ENCODE assay signal across 8 mouse cellular contexts in genomic region chr13:49247232-49247739, GRCm38 (mm10). TPM values are rescaled to one million over a fixed set of nuclear protein-coding genes. Genes with fewer than 3 reads are reported as not detected.
A peak's percentile ranks its signal among the peaks of the same experiment; 100 is the strongest.
DNase-seq lines count a peak whose midpoint lies in the region; ATAC-seq lines count a peak whose summit lies in the region.

No protein-coding gene starts in this region.

- H3K27me3 ChIP-seq in hindbrain, embryonic 10.5 days (ENCODE audit: insufficient read depth, poor library complexity, severe bottlenecking), result peaks cover 68% of the 10 kb centered on the region
- peaks cover 18% of the 10 kb centered on the region for H3K27me3 ChIP-seq in liver, embryonic 11.5 days (replicated peaks; ENCODE audit: control insufficient read depth, insufficient read depth, low read length)

- H3K4me3 ChIP-seq in hindbrain, embryonic 10.5 days, result peak overlapping the region; percentile 53
- peak overlapping the region; percentile 51 for H3K4me3 ChIP-seq in liver, embryonic 11.5 days (ENCODE audit: low read depth, low read length)

- intact Hi-C loops in gastrocnemius, postnatal 36 days (cut with DNase I), result no loop called here

- H3K9ac ChIP-seq in liver, embryonic 11.5 days (ENCODE audit: low read depth, low read length), result 0 out of 2 replicates have a peak overlapping the region, but pooled peaks have one; percentile 31

- peak overlapping the region; percentile 81 for H3K4me2 ChIP-seq in liver, embryonic 11.5 days

- H3K4me1 ChIP-seq in hindbrain, embryonic 10.5 days (replicated peaks), result peaks cover 33% of the 10 kb centered on the region
- H3K4me1 ChIP-seq in liver, embryonic 11.5 days (replicated peaks; ENCODE audit: control insufficient read depth, insufficient read depth, low read length), result peaks cover 22% of the 10 kb centered on the region

- DNase-seq in thymus, postnatal 0 days (ENCODE audit: low spot score), result peak; percentile 44
- DNase-seq in thymus, postnatal 14 days, result no peak
- no peak for DNase-seq in hindbrain, embryonic 10.5 days (ENCODE audit: low spot score)
- no peak for DNase-seq in liver, embryonic 11.5 days (ENCODE audit: low spot score)
- DNase-seq in yolk sac, embryonic 10.5 days (ENCODE audit: low spot score), result peak; percentile 57
- DNase-seq in left cerebral cortex, adult 9 months (ENCODE audit: low spot score in 2 of 2), result no peak
- DNase-seq in testis, postnatal 10 days (ENCODE audit: low spot score), result no peak
- DNase-seq in gastrocnemius, postnatal 36 days, result no peak

- H3K36me3 ChIP-seq in hindbrain, embryonic 10.5 days, result no peaks in the 10 kb centered on the region
- no peaks in the 10 kb centered on the region for H3K36me3 ChIP-seq in liver, embryonic 11.5 days (ENCODE audit: control insufficient read depth, insufficient read depth, low read length)

- H3K9me3 ChIP-seq in hindbrain, embryonic 10.5 days, result no peaks in the 10 kb centered on the region
- H3K9me3 ChIP-seq in liver, embryonic 11.5 days (ENCODE audit: control insufficient read depth, low read length), result no peaks in the 10 kb centered on the region

- H3K27ac ChIP-seq in hindbrain, embryonic 10.5 days, result peak overlapping the region; percentile 6; the same call in 1 of the 2 replicates
- no peak overlapping the region for H3K27ac ChIP-seq in liver, embryonic 11.5 days (ENCODE audit: low read depth, low read length)

- 31% methylated on average over 12 of the region's 12 CpGs for WGBS in hindbrain, embryonic 10.5 days
- WGBS in liver, embryonic 11.5 days, result 22% methylated on average over 12 of the region's 12 CpGs

- ATAC-seq in liver, embryonic 11.5 days (replicated peaks; ENCODE audit: low FRiP score), result no peak

RNA-seq across cellular contexts. Expression of gene Susd3, which starts 1.2 kb away (rescaled TPM):
- 11.3 and 14.1 TPM in 2 replicates for polyA plus RNA-seq in thymus, postnatal 0 days (2015; fragmentation: Nextera tagmentation; extraction: Ambion mirVana)
- polyA plus RNA-seq in hindbrain, embryonic 10.5 days (2016; fragmentation: Nextera tagmentation; extraction: Ambion mirVana), result 1.4 and 1.6 TPM in 2 replicates
- polyA plus RNA-seq in liver, embryonic 11.5 days (2014; fragmentation: Nextera tagmentation; extraction: Ambion mirVana), result 4.4 and 5.2 TPM in 2 replicates
- under 1 TPM in 1 of 2 experiments, not detected in 1; 0.32 TPM for total RNA-seq in gastrocnemius, postnatal 36 days (2021)

RNA-seq across cellular contexts. Expression of gene Card19, which starts 31.4 kb away (rescaled TPM):
- 44.8 and 45.7 TPM in 2 replicates for polyA plus RNA-seq in thymus, postnatal 0 days (2015; fragmentation: Nextera tagmentation; extraction: Ambion mirVana)
- polyA plus RNA-seq in hindbrain, embryonic 10.5 days (2016; fragmentation: Nextera tagmentation; extraction: Ambion mirVana), result 25.8 and 27.4 TPM in 2 replicates
- polyA plus RNA-seq in liver, embryonic 11.5 days (2014; fragmentation: Nextera tagmentation; extraction: Ambion mirVana), result 23.1 and 26.2 TPM in 2 replicates
- 100 to 1,000 TPM in 1 of 2 experiments, 10 to 100 TPM in 1; 88.7 to 103 TPM for total RNA-seq in gastrocnemius, postnatal 36 days (2021)

Comparison
In these comparisons a context has a peak if more than half of its experiments do, and no peak if none do; other contexts are left out.
1. DNase-seq: peak in thymus, postnatal 0 days (single experiment) and yolk sac, embryonic 10.5 days (single experiment); none in thymus, postnatal 14 days (single experiment), hindbrain, embryonic 10.5 days (single experiment), liver, embryonic 11.5 days (single experiment), left cerebral cortex, adult 9 months (0 of 2), testis, postnatal 10 days (single experiment) and gastrocnemius, postnatal 36 days (0 of 2).